Mouse (Mus musculus): ENCODE measurements at regions not wholly inside any gene's neighbourhood (a gene's known extent, or its start where the extent isn't known, plus 50 kb on each side); places are given as distances from the start of the nearest gene placed in this dataset.
A peak's percentile ranks its signal among the peaks of the same experiment; 100 is the strongest.

- no peak overlapping the region for H3K4me3 ChIP-seq
- no peaks in the 10 kb centered on the region for H3K27me3 ChIP-seq (replicated peaks; ENCODE audit: low read depth, poor library complexity, severe bottlenecking)
- 83% methylated on average over 6 of the region's 6 CpGs for WGBS
- H3K36me3 ChIP-seq (replicated peaks) = no peaks in the 10 kb centered on the region
- no peak for DNase-seq (ENCODE audit: low spot score)
- no peaks in the 10 kb centered on the region for H3K4me1 ChIP-seq
- no peaks in the 10 kb centered on the region for H3K9me3 ChIP-seq
- no peak overlapping the region for H3K27ac ChIP-seq (replicated peaks)
Observed at GRCm38 (mm10) chr16:46331336-46331735, 167.0 kb downstream of the Nectin3 start.

GRCm38 (mm10) chr16:46299079-46299721 lies 144.3 kb upstream of the Gm4737 start:
- H3K27ac ChIP-seq (replicated peaks) = no peak overlapping the region
- H3K9me3 ChIP-seq = no peaks in the 10 kb centered on the region
- no peaks in the 10 kb centered on the region for H3K27me3 ChIP-seq (replicated peaks; ENCODE audit: low read depth, poor library complexity, severe bottlenecking)
- no peak overlapping the region for H3K4me3 ChIP-seq
- H3K36me3 ChIP-seq (replicated peaks) = no peaks in the 10 kb centered on the region
- no peak for DNase-seq (ENCODE audit: low spot score)
- WGBS = 80% methylated on average over 3 of the region's 3 CpGs
- H3K4me1 ChIP-seq = no peaks in the 10 kb centered on the region

- no peak for DNase-seq (ENCODE audit: low spot score)
- WGBS = 86% methylated on average over 2 of the region's 2 CpGs
- H3K36me3 ChIP-seq (replicated peaks) = no peaks in the 10 kb centered on the region
- H3K27ac ChIP-seq (replicated peaks) = no peak overlapping the region
- 0 out of 2 replicates have a peak, but pooled peaks cover 2% of the 10 kb centered on the region for H3K4me1 ChIP-seq
- no peaks in the 10 kb centered on the region for H3K9me3 ChIP-seq
- H3K27me3 ChIP-seq (replicated peaks; ENCODE audit: low read depth, poor library complexity, severe bottlenecking) = no peaks in the 10 kb centered on the region
- H3K4me3 ChIP-seq = no peak overlapping the region
Observed at GRCm38 (mm10) chr16:46297192-46297591, 142.3 kb upstream of the Gm4737 start.

- Histone ChIP-seq H3K36me3 (replicated peaks) (no peaks in the 10 kb centered on the region), H3K27me3 (replicated peaks; ENCODE audit: low read depth, poor library complexity, severe bottlenecking) (no peaks in the 10 kb centered on the region), H3K4me3 (no peak overlapping the region), H3K4me1 (0 out of 2 replicates have a peak, but pooled peaks cover 2% of the 10 kb centered on the region), H3K9me3 (no peaks in the 10 kb centered on the region), H3K27ac (replicated peaks) (no peak overlapping the region)
- no peak for DNase-seq (ENCODE audit: low spot score)
- WGBS = 77% methylated on average over 2 of the region's 2 CpGs
Observed at GRCm38 (mm10) chr16:46296412-46296811, 141.5 kb upstream of the Gm4737 start.

GRCm38 (mm10) chr16:46293831-46294230 lies 139.0 kb upstream of the Gm4737 start:
- H3K27me3 ChIP-seq (replicated peaks; ENCODE audit: low read depth, poor library complexity, severe bottlenecking) = no peaks in the 10 kb centered on the region
- no peaks in the 10 kb centered on the region for H3K36me3 ChIP-seq (replicated peaks)
- no peak overlapping the region for H3K27ac ChIP-seq (replicated peaks)
- H3K9me3 ChIP-seq = no peaks in the 10 kb centered on the region
- peaks cover 4% of the 10 kb centered on the region; the same call in 1 of the 2 replicates for H3K4me1 ChIP-seq
- DNase-seq (ENCODE audit: low spot score) = peak; percentile 20
- no peak overlapping the region for H3K4me3 ChIP-seq
- 15% methylated on average over 1 of the region's 1 CpGs for WGBS

- Histone ChIP-seq H3K27me3 (replicated peaks; ENCODE audit: low read depth, poor library complexity, severe bottlenecking) (no peaks in the 10 kb centered on the region), H3K27ac (replicated peaks) (no peak overlapping the region), H3K4me1 (peaks cover 4% of the 10 kb centered on the region; the same call in 1 of the 2 replicates), H3K36me3 (replicated peaks) (no peaks in the 10 kb centered on the region), H3K4me3 (no peak overlapping the region), H3K9me3 (no peaks in the 10 kb centered on the region)
- no peak for DNase-seq (ENCODE audit: low spot score)
- 49% methylated on average over 6 of the region's 6 CpGs for WGBS
Observed at GRCm38 (mm10) chr16:46291067-46291833, 136.4 kb upstream of the Gm4737 start.

GRCm38 (mm10) chr16:46290199-46290598 lies 135.3 kb upstream of the Gm4737 start:
- Histone ChIP-seq H3K27me3 (replicated peaks; ENCODE audit: low read depth, poor library complexity, severe bottlenecking) (no peaks in the 10 kb centered on the region), H3K4me3 (no peak overlapping the region), H3K36me3 (replicated peaks) (no peaks in the 10 kb centered on the region), H3K27ac (replicated peaks) (no peak overlapping the region), H3K4me1 (peaks cover 4% of the 10 kb centered on the region; the same call in 1 of the 2 replicates), H3K9me3 (no peaks in the 10 kb centered on the region)
- DNase-seq (ENCODE audit: low spot score) = no peak
- 66% methylated on average over 2 of the region's 2 CpGs for WGBS

GRCm38 (mm10) chr16:46267533-46267932 lies 112.7 kb upstream of the Gm4737 start:
- H3K36me3 ChIP-seq (replicated peaks) = no peaks in the 10 kb centered on the region
- H3K4me1 ChIP-seq = no peaks in the 10 kb centered on the region
- H3K27me3 ChIP-seq (replicated peaks; ENCODE audit: low read depth, poor library complexity, severe bottlenecking) = no peaks in the 10 kb centered on the region
- 90% methylated on average over 2 of the region's 2 CpGs for WGBS
- H3K27ac ChIP-seq (replicated peaks) = no peak overlapping the region
- H3K9me3 ChIP-seq = no peaks in the 10 kb centered on the region
- H3K4me3 ChIP-seq = no peak overlapping the region
- no peak for DNase-seq (ENCODE audit: low spot score)

GRCm38 (mm10) chr16:46251639-46252038 lies 96.8 kb upstream of the Gm4737 start:
- Histone ChIP-seq H3K4me3 (no peak overlapping the region), H3K36me3 (replicated peaks) (no peaks in the 10 kb centered on the region), H3K4me1 (no peaks in the 10 kb centered on the region), H3K9me3 (no peaks in the 10 kb centered on the region), H3K27ac (replicated peaks) (no peak overlapping the region), H3K27me3 (replicated peaks; ENCODE audit: low read depth, poor library complexity, severe bottlenecking) (no peaks in the 10 kb centered on the region)
- DNase-seq (ENCODE audit: low spot score) = no peak
- 70% methylated on average over 4 of the region's 4 CpGs for WGBS

GRCm38 (mm10) chr16:46250943-46251342 lies 96.1 kb upstream of the Gm4737 start:
- 68% methylated on average over 3 of the region's 3 CpGs for WGBS
- Histone ChIP-seq H3K36me3 (replicated peaks) (no peaks in the 10 kb centered on the region), H3K4me1 (no peaks in the 10 kb centered on the region), H3K4me3 (no peak overlapping the region), H3K27me3 (replicated peaks; ENCODE audit: low read depth, poor library complexity, severe bottlenecking) (no peaks in the 10 kb centered on the region), H3K9me3 (no peaks in the 10 kb centered on the region), H3K27ac (replicated peaks) (no peak overlapping the region)
- no peak for DNase-seq (ENCODE audit: low spot score)

GRCm38 (mm10) chr16:46245598-46245997 lies 90.7 kb upstream of the Gm4737 start:
- H3K36me3 ChIP-seq (replicated peaks) = no peaks in the 10 kb centered on the region
- 88% methylated on average over 5 of the region's 5 CpGs for WGBS
- H3K4me3 ChIP-seq = no peak overlapping the region
- no peak overlapping the region for H3K27ac ChIP-seq (replicated peaks)
- H3K4me1 ChIP-seq = no peaks in the 10 kb centered on the region
- H3K9me3 ChIP-seq = no peaks in the 10 kb centered on the region
- H3K27me3 ChIP-seq (replicated peaks; ENCODE audit: low read depth, poor library complexity, severe bottlenecking) = no peaks in the 10 kb centered on the region
- DNase-seq (ENCODE audit: low spot score) = no peak

GRCm38 (mm10) chr16:46228744-46229143 lies 73.9 kb upstream of the Gm4737 start:
- H3K4me3 ChIP-seq = no peak overlapping the region
- no peaks in the 10 kb centered on the region for H3K27me3 ChIP-seq (replicated peaks; ENCODE audit: low read depth, poor library complexity, severe bottlenecking)
- no peaks in the 10 kb centered on the region for H3K36me3 ChIP-seq (replicated peaks)
- 90% methylated on average over 3 of the region's 3 CpGs for WGBS
- no peaks in the 10 kb centered on the region for H3K9me3 ChIP-seq
- no peaks in the 10 kb centered on the region for H3K4me1 ChIP-seq
- no peak for DNase-seq (ENCODE audit: low spot score)
- no peak overlapping the region for H3K27ac ChIP-seq (replicated peaks)

- WGBS = 52% methylated on average over 1 of the region's 1 CpGs
- H3K4me3 ChIP-seq = no peak overlapping the region
- no peak overlapping the region for H3K27ac ChIP-seq (replicated peaks)
- no peaks in the 10 kb centered on the region for H3K4me1 ChIP-seq
- no peaks in the 10 kb centered on the region for H3K36me3 ChIP-seq (replicated peaks)
- H3K9me3 ChIP-seq = no peaks in the 10 kb centered on the region
- no peak for DNase-seq (ENCODE audit: low spot score)
- H3K27me3 ChIP-seq (replicated peaks; ENCODE audit: low read depth, poor library complexity, severe bottlenecking) = no peaks in the 10 kb centered on the region
Observed at GRCm38 (mm10) chr16:46223084-46223600, 68.3 kb upstream of the Gm4737 start.

All from embryonic facial prominence, embryonic 10.5 days (tissue).